Mouse (Mus musculus) heart, adult 2 months (tissue): ENCODE results near the gene Polr2f. TPM values are rescaled to one million over a fixed set of nuclear protein-coding genes. Genes with fewer than 3 reads are reported as not detected.

ENCODE experiments used
- DNase-seq, 2 experiments: peaks; one replicate each; pipeline ENCODE4 v3.0.0; 2021
- H3K27ac ChIP-seq: fragments of 200-600 bp; 2 replicates; pipeline ENCODE4 v1.8.1; 2022
- H3K27me3 ChIP-seq: fragments of 200-500 bp; 2 replicates; pipeline ENCODE4 v1.6.1; 2012; ENCODE audit warnings: mild to moderate bottlenecking, low read length, inconsistent platforms, mixed read lengths; ENCODE audit not compliant: control insufficient read depth, insufficient read depth
- H3K36me3 ChIP-seq: fragments of 200-500 bp; 2 replicates; pipeline ENCODE4 v1.6.1; 2012; ENCODE audit warnings: low read length, inconsistent platforms; ENCODE audit not compliant: control insufficient read depth, insufficient read depth
- H3K4me1 ChIP-seq: fragments of 200-500 bp; 2 replicates; pipeline ENCODE4 v1.6.1; 2011; ENCODE audit warnings: low read length; ENCODE audit not compliant: control insufficient read depth, insufficient read depth
- H3K4me3 ChIP-seq: fragments of 200-600 bp; 2 replicates; pipeline ENCODE4 v1.8.1; 2022
- H3K79me2 ChIP-seq: fragments of 200-500 bp; replicated peaks from 2 replicates; pipeline ENCODE4 v1.6.1; 2012; ENCODE audit warnings: mild to moderate bottlenecking, inconsistent platforms, low read length, moderate library complexity, mixed read lengths; ENCODE audit not compliant: control insufficient read depth, insufficient read depth
- H3K9ac ChIP-seq: fragments of 200-500 bp; 2 replicates; pipeline ENCODE4 v1.6.1; 2012; ENCODE audit warnings: low read depth, mild to moderate bottlenecking, control low read depth, inconsistent platforms, low read length, mixed read lengths
- CTCF ChIP-seq: fragments of 200-600 bp; IDR thresholded peaks from 2 replicates; pipeline ENCODE4 v1.8.1; 2022; ENCODE audit warnings: antibody characterized with exemption, mild to moderate bottlenecking, moderate library complexity
- EP300 ChIP-seq: fragments of 200-500 bp; IDR thresholded peaks from 2 replicates; pipeline ENCODE4 v1.6.1; 2011; ENCODE audit warnings: low read depth, low read length, control low read depth; ENCODE audit not compliant: insufficient read depth
- POLR2A ChIP-seq: fragments of 200-500 bp; IDR thresholded peaks from 2 replicates; pipeline ENCODE4 v1.6.1; 2011; ENCODE audit warnings: mild to moderate bottlenecking, low read depth, low read length, control low read depth; ENCODE audit not compliant: insufficient read depth
- WGBS: fragments of 180-500 bp; shearing (Covaris S2); methylation state at CpG from one replicate; pipeline ENCODE4 v1.1.7; 2018; 5-methylcytosine and 5-hydroxymethylcytosine counted together
- intact Hi-C: fragments of 180-260 bp; cut with DNase I; formaldehyde crosslinking; loops from one replicate; pipeline ENCODE4 v1.15.1; 2025
- polyA plus RNA-seq: library from polyadenylated mRNA; depleted of rRNA; stranded (reverse); fragments of >200 nt; gene quantifications from 2 replicates; pipeline ENCODE4 v1.2.3, GENCODE M21; 2012
- total RNA-seq, 2 experiments: library from RNA; stranded (reverse); gene quantifications; 2 replicates each; pipeline ENCODE4 v1.2.3; 2021

The Polr2f gene
- total and polyA plus RNA-seq, 3 experiments, result 50.9 to 145 (median 126) TPM

DNA sequence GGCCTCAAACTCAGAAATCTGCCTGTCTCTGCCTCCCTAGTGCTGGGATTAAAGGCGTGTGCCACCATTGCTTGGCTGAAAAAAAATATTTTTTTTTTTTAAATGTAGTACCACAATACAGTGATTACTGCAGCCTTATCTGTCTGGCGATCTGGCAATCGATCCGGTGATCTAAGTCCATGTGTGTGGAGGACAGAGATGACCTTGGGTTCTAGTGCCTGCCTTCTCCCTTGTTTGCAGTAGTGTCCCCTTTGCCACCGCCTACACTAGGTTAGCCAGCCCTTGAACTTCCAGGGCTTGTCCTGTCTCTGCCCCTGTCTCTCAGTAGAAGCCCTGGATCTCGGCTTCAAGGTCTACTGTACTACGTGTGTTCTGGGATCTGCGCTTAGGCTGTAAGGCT lies 47.0 kb downstream of the Polr2f start:
- no peak for TF ChIP-seq CTCF
- TF ChIP-seq EP300, result no peak
- TF ChIP-seq POLR2A, result no peak
- H3K79me2 ChIP-seq, result no peaks in the 10 kb centered on the region
- H3K27me3 ChIP-seq, result no peaks in the 10 kb centered on the region
- no peaks in the 10 kb centered on the region for H3K4me1 ChIP-seq
- no peak overlapping the region for H3K4me3 ChIP-seq
- no peak overlapping the region for H3K9ac ChIP-seq
- 90% methylated on average over 8 of the region's 8 CpGs for WGBS
- H3K27ac ChIP-seq, result no peak overlapping the region
- H3K36me3 ChIP-seq, result no peaks in the 10 kb centered on the region
- no peak for DNase-seq
- intact Hi-C loops, result no loop called here

DNA sequence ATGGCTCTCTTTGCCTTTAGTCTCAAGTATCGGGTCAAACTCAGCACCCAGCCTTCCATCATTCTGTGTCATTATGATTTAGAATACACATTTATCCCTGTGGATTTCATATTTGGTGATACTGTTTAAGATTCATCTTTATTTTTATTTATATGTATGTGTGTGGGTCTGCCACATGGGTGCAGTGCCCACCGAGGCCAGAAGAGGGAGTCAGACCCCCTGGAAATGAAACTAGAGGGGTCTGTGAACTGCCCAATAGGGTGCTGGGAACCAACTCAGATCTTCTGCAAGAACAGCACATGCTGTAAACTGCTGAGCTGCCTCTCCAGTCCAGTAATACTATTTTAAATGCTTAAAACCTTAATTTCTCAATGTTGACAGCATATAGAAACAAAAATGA lies 50.6 kb downstream of the Polr2f start:
- Histone ChIP-seq H3K79me2 (no peaks in the 10 kb centered on the region), H3K9ac (no peak overlapping the region), H3K36me3 (no peaks in the 10 kb centered on the region), H3K4me1 (peaks cover 3% of the 10 kb centered on the region; the same call in 1 of the 2 replicates), H3K27ac (no peak overlapping the region), H3K27me3 (no peaks in the 10 kb centered on the region), H3K4me3 (no peak overlapping the region)
- no peak for DNase-seq
- intact Hi-C loops, result no loop called here
- WGBS, result 93% methylated on average over 2 of the region's 2 CpGs
- peak; percentile 17; the same call in 1 of the 2 replicates for TF ChIP-seq CTCF
- TF ChIP-seq EP300, result no peak

DNA sequence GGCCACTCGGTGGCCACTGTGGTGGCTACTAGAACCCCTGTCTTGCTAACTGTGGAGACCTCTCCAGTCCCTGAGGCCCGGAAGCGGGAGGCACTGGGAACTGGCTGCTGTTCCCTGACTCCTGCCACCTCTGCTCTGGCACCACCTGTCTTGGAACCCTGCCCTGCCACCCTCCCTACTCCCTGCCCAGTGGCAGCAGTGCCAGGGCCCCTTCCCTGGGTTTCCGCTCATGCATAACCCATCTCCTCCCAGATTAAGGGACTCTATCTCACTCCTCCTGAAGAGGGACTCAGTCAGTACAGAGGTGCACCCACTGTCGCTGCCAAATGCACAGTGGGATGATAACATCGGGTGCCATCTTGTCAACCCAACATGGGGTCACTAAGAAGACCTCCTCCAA lies 51.6 kb downstream of the Polr2f start:
- H3K27me3 ChIP-seq, result no peaks in the 10 kb centered on the region
- no peak overlapping the region for H3K4me3 ChIP-seq
- no peaks in the 10 kb centered on the region for H3K79me2 ChIP-seq
- TF ChIP-seq EP300, result no peak
- no peak for TF ChIP-seq CTCF
- no peak for TF ChIP-seq POLR2A
- H3K9ac ChIP-seq, result no peak overlapping the region
- WGBS, result 79% methylated on average over 6 of the region's 6 CpGs
- H3K4me1 ChIP-seq, result peaks cover 3% of the 10 kb centered on the region; the same call in 1 of the 2 replicates
- no peak overlapping the region; the same call in 1 of the 2 replicates for H3K27ac ChIP-seq
- intact Hi-C loops, result no loop called here
- no peaks in the 10 kb centered on the region for H3K36me3 ChIP-seq
- peak in 1 of 2 experiments; percentile 13 for DNase-seq

DNA sequence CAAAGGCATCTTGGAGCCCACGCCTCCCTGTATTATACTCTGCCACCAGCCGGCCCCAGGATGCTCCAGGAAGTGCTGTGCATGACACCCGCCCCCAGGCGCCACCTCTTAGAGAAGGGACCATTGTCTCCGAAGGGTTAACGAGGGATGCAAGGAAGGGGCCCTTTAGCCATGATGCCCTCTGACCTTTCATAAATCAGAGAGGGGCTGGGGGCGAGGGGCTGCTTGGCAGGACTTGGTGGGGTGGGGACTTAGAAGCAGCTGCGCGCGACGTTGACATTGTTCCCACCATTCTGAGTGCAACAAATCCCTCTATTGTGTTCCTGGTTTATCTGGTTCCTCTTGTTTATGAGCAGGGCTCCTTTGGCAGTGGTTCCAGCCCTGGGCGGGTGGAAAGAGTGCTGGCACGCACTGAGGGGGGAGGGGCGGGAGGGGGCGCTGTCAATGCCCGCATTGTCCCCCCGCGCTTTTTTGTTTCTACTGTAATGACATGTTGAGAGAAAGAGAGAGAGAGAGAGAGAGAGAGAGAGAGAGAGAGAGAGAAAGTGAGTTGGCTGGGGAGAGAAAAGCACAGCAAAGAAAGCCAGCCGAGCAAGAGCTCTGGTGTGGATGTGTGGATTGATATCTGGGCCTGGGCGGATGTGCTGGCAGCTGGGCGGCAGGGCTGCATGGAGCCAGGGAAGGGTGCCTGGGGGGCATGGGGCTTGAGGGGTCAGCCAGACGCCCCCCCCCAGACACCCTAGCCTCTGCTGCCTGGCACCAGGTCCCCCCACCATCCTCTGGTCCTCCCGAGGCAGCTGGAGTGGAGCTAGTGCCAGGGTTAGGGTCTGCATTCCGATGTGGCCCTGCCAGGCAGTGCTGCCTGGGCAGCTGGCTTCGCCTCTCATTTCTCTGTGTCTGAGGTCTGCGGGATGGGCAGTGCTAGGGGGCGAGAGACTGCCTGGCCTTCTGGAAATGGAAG lies 52.4 kb downstream of the Polr2f start:
- peak; percentile 34 to 49 for DNase-seq
- no peak overlapping the region for H3K4me3 ChIP-seq
- H3K27ac ChIP-seq, result peak overlapping the region; percentile 63
- no peaks in the 10 kb centered on the region for H3K27me3 ChIP-seq
- H3K36me3 ChIP-seq, result no peaks in the 10 kb centered on the region
- 29% methylated on average over 27 of the region's 27 CpGs for WGBS
- H3K79me2 ChIP-seq, result no peaks in the 10 kb centered on the region
- intact Hi-C loops, result no loop called here
- H3K9ac ChIP-seq, result peak overlapping the region; percentile 26; the same call in 1 of the 2 replicates
- TF ChIP-seq POLR2A, result no peak
- TF ChIP-seq EP300, result no peak
- TF ChIP-seq CTCF, result no peak
- H3K4me1 ChIP-seq, result peaks cover 3% of the 10 kb centered on the region; the same call in 1 of the 2 replicates

DNA sequence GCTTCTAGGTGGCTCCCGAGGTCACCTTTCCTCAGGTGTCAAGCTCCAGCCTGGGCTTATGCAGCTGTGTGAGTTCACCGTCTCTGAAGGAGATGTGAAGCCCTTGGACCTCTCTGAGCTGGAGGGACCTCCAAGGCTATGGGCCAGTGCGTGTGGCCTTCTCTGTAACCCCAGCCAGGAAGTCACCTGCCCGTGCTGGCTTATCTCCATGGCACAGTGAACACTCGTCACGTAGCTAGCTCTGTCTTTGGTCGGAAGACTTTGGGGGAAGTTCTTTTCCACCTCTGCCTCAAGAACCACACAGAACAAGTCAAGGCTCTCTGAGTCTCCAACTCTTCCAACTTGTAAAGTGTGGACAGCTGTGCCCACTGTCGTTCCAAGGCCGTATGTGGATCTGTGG lies 53.2 kb downstream of the Polr2f start:
- TF ChIP-seq POLR2A (no peak), EP300 (no peak), CTCF (no peak)
- Histone ChIP-seq H3K27ac (peak overlapping the region; percentile 63), H3K4me3 (no peak overlapping the region), H3K9ac (no peak overlapping the region), H3K27me3 (no peaks in the 10 kb centered on the region), H3K79me2 (no peaks in the 10 kb centered on the region), H3K4me1 (peaks cover 3% of the 10 kb centered on the region; the same call in 1 of the 2 replicates), H3K36me3 (no peaks in the 10 kb centered on the region)
- WGBS, result 53% methylated on average over 9 of the region's 9 CpGs
- peak in 1 of 2 experiments; percentile 35 for DNase-seq
- intact Hi-C loops, result no loop called here

DNA sequence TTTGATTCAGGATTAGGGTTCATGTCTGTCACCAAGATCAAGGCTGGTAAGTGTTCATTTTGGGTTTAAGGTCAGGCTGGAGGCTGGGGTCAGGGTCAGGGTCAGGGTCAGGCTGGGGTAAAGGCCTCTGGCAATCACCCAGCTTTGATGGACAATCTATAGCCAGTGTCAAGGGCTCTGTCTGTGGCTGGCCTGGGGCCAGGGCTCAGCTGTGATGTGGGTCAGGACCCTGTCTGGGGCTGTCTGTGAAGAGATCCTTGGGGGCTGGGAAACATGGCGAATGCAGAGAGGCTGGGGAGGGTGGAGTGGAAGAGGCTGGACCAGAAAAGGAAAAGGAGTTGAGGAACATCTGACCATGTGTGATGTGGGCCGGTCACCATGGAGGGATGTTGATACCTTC lies 54.1 kb downstream of the Polr2f start:
- no peak for DNase-seq
- no peak for TF ChIP-seq POLR2A
- TF ChIP-seq CTCF, result no peak
- TF ChIP-seq EP300, result no peak
- no peaks in the 10 kb centered on the region for H3K79me2 ChIP-seq
- no peak overlapping the region for H3K9ac ChIP-seq
- intact Hi-C loops, result no loop called here
- H3K4me3 ChIP-seq, result no peak overlapping the region
- H3K27ac ChIP-seq, result peak overlapping the region; percentile 47
- H3K36me3 ChIP-seq, result no peaks in the 10 kb centered on the region
- WGBS, result 73% methylated on average over 2 of the region's 2 CpGs
- H3K4me1 ChIP-seq, result peaks cover 3% of the 10 kb centered on the region; the same call in 1 of the 2 replicates
- no peaks in the 10 kb centered on the region for H3K27me3 ChIP-seq
